Mouse (Mus musculus): ENCODE results near the gene Trim80.

Gene Trim80

DNA sequence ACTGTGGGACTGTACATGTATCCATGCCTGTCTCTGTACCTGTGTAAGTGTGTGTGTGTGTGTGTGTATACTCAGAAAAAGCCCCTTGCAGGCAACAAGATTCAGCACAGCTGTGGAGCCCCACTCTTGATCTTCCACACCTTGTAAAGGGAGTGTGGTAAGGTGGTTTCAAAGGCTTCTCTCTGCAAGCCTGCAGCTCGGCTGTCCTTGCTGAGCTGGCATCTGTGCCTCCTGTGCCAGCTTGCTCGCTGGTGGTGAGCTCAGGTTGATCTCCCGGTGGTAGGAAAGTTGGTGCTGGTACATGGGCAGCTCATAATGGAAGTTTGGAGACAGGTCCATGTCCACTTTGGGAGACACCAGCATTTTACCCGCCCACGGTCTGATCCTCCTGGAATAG lies 21.5 kb downstream of the Trim80 start:
- in situ Hi-C loops (cut with MboI, MseI), result no loop called here

DNA sequence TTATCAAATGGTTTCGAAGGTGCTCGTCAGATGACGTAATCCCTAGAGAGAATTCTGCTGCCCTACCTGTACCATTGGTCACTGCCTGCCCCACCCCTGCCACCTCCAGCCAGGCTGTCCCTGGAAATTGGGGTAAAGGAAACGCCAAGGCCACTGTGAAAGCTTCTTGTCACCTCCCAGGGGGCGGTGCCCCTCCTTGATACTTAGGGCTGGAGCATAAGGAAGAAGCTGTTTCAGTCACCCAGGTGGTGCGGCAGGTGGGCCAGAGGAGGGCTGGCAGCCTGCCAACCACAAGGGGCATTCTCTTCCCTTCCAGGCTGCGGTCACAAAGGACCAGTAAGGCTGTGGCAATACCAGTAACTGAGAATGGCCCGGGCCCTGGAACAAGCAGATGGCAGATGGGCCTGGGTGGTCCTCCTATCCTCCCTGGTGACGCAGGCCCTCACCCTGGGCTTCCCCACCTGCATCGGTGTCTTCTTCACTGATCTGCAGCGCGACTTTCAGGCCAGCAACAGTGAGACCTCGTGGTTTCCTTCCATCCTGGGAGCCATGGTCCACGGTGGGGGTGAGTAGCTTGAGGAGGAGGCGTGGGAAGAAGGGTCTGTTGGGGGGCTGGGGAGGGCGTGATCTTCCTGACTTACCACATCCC lies 22.0 kb downstream of the Trim80 start, which contains the start of gene Slc16a5:
TSS of gene Slc16a5 (plus strand) at position 232 of the 649 bp plus-strand sequence.
- in situ Hi-C loops (cut with MboI, MseI), result no loop called here

DNA sequence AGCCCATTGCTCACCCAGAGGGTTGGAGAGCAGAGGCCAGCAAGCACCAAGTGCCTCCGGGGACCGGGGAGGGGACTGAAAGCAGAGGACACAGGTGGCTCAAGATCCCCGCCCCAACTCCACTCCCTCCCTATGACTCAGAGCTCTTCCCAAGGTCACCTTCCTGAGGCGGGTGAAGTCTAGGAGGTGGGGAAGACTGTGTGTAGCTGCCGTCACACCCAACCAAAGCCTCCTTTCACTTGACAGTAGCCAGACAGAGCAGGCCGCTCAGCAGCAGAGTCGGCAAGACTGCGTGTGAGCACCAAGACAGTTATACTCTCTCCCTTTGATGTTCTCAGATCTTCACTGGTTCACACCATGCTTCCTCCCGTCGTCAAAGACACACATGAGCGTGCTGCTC lies 23.1 kb downstream of the Trim80 start:
- in situ Hi-C loops (cut with MboI, MseI), result no loop called here

DNA sequence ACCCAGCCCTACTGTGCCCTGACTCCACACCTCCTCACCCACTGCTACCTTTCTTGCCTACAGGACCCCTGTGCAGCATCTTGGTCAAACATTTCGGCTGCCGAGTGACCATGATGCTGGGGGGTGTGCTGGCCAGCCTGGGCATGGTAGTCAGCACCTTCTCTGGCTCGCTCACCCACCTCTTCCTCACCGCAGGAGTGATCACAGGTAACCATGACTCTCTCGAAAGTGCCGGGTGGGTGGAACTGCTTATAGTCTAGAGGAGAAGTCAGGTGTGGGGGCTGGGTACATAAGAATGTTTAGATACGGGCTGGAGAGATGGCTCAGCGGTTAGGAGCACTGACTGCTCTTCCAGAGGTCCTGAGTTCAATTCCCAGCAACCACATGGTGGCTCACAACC lies 24.5 kb downstream of the Trim80 start:
- in situ Hi-C loops (cut with MboI, MseI), result loop anchor here (5.0 kb wide), 1 partner anchor 103 kb away; no protein-coding TSS in a partner anchor

DNA sequence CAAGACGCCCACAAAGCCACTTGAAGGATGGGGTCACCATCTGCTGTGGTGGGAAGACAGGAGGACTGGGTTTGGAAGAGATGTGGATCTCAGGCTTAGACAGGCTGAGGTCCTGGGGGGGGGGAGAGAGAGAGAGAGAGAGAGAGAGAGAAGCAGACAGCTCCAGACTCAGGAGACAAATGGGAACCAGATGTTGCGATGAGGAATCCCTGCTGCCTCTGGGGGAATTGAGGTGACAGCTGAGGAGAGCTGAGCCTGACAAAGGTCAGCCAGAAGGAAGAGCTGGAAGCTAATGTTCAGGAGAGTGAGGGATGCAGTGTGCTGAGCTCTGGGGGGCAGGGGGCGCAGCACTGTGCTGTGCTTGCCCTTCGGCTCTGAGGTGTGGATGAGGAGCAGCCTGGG lies 26.9 kb downstream of the Trim80 start:
- in situ Hi-C loops (cut with MboI, MseI), result loop anchor here (5.0 kb wide), 1 partner anchor 105 kb away; no protein-coding TSS in a partner anchor

DNA sequence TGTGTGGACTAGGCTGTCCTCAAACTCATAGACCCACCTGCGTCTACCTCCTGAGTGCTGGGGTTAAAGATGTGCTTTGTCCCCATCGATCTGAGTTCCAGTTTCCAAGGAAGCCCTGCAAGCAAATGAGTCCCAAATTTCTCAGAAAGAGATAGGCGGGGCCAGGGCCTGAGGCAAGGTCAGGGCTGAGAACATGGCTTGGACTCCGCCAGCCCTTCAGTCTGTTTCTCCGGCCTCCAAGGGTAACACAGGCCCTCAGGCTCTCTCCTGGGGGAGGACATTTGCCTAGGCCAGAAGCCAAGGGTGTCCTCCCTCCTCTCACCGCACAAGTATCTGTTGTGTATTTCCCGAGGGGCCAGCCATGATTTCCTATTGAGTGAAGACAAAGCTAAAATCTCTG lies 31.8 kb downstream of the Trim80 start:
- in situ Hi-C loops (cut with MboI, MseI), result loop anchor here (5.0 kb wide), 1 partner anchor 40 kb away; no protein-coding TSS in a partner anchor

DNA sequence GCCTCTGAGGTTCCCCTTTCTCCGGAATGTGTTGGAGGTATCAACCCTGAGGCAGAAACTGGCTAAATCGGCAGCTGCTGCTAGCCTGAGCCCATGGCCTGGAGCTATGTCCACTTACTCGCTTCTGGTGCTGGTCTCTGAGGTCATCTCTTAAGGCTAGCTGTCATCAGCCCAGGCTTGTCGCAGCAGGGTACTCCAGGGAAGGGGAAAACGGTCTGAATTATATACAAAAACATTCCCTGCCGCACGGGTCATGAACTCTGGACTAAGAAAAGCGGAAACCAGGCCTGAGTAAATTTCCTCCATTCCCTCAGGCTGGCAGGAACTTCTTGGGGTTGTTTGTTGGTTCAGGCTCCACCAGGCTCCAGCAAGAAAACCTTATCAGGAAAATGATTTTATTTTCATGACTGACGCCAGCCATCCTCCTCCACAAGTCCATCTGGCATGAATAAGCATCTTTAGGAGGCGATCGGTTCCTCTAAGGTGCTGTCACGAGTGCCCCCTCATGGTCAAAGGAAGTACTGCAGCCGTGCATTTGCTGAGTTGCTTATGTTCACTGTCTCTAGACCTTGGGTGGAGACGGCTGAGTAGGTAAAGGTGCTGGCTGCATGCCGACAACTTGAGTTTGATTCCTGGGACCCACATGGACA lies 33.4 kb downstream of the Trim80 start:
- in situ Hi-C loops (cut with MboI, MseI), result loop anchor here (5.0 kb wide), 1 partner anchor 41 kb away; no protein-coding TSS in a partner anchor

DNA sequence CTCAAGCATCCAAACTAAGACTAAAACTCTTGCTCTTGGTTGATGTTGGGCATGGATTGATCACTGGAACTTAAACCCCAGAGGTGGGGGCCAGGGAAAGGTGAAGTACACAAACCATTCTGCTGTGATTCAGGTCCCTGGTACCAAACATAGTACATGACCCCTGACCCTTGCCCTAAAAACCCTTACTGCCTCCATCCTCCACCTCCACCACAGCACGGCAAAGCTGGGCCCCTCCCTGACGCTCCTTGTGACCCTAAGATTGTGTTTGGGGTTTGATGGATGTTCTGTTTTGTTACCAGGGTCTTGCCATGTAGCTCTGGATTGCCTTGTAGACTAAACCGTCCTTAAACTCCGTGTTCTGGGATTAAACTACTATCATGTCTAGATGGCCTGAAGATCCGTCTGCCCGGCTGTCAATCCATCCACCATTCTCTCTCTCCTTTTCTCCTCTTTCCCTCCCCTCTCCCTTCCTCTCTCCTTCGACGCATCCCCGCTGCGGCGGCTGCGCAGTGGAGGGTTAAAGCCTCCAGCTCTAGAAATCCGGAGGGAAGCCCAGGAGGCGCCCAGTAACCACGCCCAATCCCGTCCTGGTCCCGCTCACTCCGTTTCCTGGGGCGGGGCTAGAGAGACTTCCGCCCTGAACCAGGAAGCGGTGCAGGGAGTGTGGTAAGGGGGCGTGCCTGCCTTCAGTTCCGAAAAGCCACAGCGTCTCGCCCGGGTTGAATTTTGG lies 34.8 kb downstream of the Trim80 start, which contains the start of gene Armc7:
TSS of gene Armc7 (plus strand) at position 643 of the 733 bp plus-strand sequence.
- in situ Hi-C loops (cut with MboI, MseI), result loop anchor here (25.0 kb wide), 1 partner anchor 937 kb away; the partner anchor contains the start of gene Rnf157

DNA sequence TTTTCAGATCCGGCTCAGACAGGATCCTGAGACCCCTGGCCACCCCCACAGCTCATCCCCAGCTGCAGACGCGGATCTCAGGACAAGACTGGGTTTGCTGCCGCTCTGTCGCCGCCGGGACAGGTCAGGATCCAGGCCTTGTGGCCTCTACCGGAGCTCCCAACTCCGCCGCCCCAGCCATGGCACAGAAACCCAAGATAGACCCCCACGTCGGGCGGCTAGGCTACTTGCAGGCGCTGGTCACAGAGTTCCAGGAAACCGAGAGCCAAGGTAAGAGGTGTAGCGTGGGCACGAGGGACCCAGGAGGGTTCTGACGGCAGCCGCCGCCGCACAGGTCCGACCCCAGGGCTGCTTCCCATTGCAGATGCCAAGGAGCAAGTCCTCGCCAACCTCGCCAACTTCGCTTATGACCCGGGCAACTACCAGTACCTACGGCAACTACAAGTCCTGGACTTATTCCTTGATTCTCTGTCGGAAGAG lies 35.5 kb downstream of the Trim80 start:
- in situ Hi-C loops (cut with MboI, MseI), result loop anchor here (25.0 kb wide), 1 partner anchor 937 kb away; the partner anchor contains the start of gene Rnf157

DNA sequence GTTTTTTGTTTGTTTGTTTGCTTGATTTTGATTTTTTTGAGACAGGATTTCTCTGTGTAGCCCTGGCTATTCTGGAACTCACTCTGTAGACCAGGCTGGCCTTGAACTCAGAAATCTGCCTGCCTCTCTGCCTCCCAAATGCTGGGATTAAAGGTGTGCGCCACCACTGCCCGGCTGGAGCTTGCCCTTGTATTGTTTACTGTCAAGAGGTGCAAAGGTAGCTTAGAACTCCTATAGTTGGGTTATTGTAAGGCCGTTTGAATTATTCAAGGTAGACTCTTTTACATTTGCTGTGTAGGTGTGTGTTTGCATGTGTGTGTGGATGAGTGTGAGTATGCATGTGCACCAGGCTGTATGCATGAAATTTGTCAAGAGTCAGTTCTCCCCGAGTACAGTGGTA lies 36.3 kb downstream of the Trim80 start:
- in situ Hi-C loops (cut with MboI, MseI), result loop anchor here (25.0 kb wide), 1 partner anchor 936 kb away; the partner anchor contains the start of gene Rnf157

DNA sequence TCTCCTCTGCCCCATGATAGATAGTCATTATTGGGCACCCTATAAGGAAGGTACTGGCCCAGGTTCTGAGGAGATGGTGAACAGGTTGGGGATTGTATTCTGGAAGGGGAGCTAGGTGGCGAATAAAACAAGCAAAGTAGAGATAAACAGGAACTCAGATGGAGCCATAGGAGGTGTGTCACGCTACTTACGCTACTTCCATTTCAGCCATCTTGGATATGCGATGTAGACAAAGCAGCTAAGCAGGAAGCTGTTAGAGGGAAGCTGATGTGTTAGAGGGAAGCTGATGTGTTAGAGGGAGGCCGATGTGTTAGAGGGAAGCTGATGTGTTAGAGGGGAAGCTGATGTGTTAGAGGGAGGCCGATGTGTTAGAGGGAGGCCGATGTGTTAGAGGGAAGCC lies 37.0 kb downstream of the Trim80 start:
- in situ Hi-C loops (cut with MboI, MseI), result loop anchor here (25.0 kb wide), 1 partner anchor 935 kb away; the partner anchor contains the start of gene Rnf157

DNA sequence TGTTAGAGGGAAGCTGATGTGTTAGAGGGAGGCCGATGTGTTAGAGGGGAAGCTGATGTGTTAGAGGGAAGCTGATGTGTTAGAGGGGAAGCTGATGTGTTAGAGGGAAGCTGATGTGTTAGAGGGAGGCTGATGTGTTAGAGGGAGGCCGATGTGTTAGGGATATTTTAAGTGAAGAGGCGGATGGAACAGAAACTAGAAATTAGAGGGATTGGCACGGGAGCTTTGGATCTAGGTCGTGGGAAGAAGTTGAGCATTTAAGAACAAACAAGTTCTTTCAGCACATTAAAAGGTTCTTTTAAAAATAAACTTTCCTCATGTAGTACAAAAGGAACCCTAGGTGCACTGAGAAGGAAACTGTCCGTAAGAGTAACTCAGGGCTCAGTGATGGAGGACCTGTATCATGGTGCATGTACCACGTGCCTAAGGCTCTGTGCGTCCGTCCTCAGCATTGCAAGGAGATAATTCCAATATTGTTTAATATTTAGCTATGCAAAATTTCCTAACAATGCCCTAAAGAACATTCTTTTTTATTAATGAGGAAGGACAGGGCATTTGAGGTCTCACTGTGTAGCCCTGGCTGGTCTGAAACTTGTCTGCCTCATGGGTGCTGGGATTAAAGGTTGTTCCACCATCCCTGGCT lies 38.1 kb downstream of the Trim80 start:
- in situ Hi-C loops (cut with MboI, MseI), result loop anchor here (25.0 kb wide), 1 partner anchor 934 kb away; the partner anchor contains the start of gene Rnf157

DNA sequence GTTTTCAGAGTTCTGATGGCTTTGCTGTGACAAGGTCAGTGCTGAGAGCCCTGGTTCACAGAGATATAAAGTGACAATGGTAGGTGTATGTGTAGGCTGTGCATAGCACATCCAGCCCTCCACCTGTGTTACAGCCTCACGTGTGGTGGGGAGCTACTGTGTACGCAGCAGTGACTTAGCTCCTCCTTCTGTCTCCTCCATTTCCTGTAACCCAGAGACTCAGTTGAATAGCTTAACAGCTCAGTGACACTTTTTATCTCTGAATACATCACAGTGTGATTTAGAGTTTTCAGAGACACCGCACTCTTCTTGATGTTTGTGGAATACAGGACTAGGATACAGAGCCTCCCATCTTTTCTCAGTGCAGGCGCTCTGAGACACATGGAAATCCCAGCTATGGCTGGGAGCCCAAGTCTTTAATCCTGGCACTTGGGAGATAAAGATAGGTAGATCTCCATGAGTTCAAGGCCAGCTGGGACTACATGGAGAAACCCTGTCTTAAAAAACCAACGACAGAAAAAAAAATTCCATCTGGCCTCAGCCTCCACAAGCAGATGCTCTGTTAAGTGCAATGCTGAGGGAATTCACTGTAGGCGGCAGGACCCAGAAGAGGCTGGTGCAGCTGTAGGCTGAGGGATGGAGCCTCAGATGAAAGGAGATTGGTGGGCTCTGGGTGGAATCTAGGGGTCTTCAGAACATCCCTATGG lies 41.4 kb downstream of the Trim80 start:
- in situ Hi-C loops (cut with MboI, MseI), result loop anchor here (5.0 to 25.0 kb wide), 2 partner anchors 51 to 931 kb away; partner anchors contain the start of gene Rnf157

DNA sequence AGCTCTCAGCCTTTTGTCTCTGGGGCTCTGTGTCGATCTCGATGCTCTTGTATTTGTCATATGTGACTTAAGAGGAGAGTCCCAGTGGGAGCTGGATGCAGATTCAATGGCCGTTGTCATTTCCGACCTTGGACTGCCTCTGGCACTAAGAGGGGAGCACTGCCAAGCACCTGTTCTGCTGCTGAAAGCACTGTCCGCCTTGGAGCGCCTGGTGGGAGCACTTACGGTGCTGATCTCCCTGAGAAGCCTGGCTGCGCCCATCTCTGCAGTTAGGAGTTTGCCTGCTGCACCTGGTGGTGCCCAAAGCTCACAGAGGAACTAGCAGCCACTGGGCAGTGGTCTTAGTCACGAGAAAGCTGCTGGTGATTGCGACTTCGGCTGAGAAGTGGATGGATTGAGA lies 42.9 kb downstream of the Trim80 start:
- in situ Hi-C loops (cut with MboI, MseI), result loop anchor here (5.0 to 25.0 kb wide), 2 partner anchors 49 to 929 kb away; partner anchors contain the start of gene Rnf157

DNA sequence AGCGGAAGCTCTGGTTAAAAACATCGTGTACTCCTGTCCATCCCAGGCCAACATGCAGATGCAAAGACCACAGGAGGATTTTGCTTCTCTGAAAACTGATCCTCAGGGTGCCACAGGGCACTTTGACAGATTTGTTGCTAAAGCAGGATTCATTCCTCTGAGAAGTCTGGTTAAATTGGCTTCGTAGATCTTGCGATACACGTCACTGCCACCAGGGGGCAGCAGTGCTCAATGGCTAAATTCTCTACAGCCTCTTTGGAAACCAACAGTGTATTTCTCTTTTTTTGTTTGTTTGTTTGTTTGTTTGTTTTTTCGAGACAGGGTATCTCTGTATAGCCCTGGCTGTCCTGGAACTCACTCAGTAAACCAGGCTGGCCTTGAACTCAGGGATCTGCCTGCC lies 43.4 kb downstream of the Trim80 start:
- in situ Hi-C loops (cut with MboI, MseI), result loop anchor here (5.0 to 25.0 kb wide), 2 partner anchors 49 to 929 kb away; partner anchors contain the start of gene Rnf157

DNA sequence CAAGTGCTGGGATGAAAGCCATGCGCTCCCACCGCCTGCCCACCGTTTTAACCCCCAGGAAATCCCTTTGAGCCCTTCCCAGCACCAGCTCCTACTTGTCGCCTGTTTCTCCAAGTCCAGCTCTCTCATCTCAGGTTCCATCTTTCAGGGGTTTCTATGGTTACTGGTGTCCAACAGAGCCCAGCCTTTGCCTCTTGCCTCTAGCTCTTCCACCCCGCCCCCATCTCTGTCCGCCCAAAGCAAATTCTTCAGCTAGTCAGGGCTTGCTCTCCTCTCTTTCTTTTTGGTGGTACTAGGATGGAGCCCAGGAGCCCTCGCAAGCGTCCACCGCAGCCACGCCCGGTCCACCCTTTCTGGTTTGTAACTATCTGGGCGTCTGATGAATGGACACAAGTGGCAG lies 44.8 kb downstream of the Trim80 start:
- in situ Hi-C loops (cut with MboI, MseI), result loop anchor here (25.0 kb wide), 1 partner anchor 927 kb away; the partner anchor contains the start of gene Rnf157

DNA sequence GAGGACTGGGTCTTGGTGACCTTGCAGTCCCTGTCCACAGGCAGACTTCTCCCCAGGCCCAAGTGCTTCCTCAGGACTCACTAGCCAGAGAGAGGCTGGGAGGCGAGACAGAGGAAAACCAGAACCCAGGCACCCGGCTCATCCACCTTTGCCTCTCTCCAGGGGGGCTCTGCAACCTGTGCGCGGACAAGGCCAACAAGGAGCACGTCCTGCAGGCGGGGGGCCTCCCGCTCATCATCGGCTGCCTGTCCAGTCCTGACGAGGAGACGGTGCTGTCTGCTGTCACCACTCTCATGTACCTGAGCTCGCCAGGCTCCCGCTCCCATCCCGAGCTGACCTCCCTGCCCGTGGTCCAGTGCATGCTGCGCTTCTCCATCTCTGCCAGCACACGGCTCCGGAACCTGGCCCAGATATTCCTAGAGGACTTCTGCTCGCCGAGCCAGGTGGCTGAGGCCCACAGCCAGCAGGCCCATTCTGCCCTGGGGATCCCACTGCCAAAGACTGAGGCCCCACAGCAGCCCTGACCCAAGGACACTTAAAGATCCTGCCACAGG lies 48.3 kb downstream of the Trim80 start:
- in situ Hi-C loops (cut with MboI, MseI), result loop anchor here (25.0 kb wide), 1 partner anchor 924 kb away; the partner anchor contains the start of gene Rnf157

DNA sequence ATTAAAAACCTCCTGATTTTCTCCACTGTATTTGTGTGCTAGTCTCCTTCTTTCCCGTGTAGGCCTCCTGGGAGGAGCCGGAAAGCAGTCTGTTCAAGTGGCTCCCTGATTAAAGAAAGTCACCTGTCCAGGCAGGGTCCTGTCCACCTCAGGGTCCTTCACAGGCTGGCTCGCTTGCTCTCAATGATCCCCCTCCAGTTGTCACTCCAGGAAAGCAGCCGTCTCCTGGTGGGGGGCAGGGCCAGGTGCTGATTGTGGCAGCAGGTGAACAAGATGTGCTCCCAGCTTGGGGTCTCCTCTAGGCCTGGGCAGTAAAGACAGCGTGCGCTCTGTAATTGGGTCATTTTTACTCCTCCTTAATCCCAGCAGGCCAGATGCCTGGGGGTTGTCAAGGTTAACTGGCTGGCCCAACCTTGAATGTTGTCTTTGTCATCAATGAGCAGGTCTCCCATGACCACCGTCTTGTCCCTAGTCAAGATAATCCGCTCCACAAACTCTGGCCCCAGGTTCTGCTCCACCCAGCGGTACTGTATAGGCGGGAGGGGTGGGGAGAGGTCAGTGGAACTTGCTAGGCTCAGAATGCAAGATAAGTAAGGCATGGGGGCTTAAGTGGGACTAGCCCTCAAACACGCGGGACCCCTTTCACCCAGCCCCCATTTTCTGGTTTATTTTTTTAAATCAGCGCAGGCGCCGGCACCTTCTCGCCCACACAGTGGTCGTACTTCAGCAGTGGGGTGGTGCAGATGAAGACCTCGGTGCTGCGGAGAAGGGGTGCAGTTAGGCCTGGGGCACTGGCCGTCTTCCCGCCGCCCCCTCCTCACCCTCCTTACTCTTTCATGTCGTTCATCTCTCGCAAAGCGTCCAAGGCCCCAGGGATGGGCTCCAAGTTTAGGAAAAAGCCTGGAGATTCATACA lies 50.4 kb downstream of the Trim80 start:
- in situ Hi-C loops (cut with MboI, MseI), result loop anchor here (25.0 kb wide), 1 partner anchor 922 kb away; the partner anchor contains the start of gene Rnf157

Measured in T-helper 2 cell (primary cell).